Mouse (Mus musculus) heart, adult 2 months (tissue): ENCODE results near the gene Galnt6. TPM values are rescaled to one million over a fixed set of nuclear protein-coding genes. Genes with fewer than 3 reads are reported as not detected.
A peak's percentile ranks its signal among the peaks of the same experiment; 100 is the strongest.

ENCODE experiments used
- DNase-seq, 2 experiments: peaks; one replicate each; pipeline ENCODE4 v3.0.0; 2021
- H3K27ac ChIP-seq: fragments of 200-600 bp; 2 replicates; pipeline ENCODE4 v1.8.1; 2022
- H3K27me3 ChIP-seq: fragments of 200-500 bp; 2 replicates; pipeline ENCODE4 v1.6.1; 2012; ENCODE audit warnings: mild to moderate bottlenecking, low read length, inconsistent platforms, mixed read lengths; ENCODE audit not compliant: control insufficient read depth, insufficient read depth
- H3K36me3 ChIP-seq: fragments of 200-500 bp; 2 replicates; pipeline ENCODE4 v1.6.1; 2012; ENCODE audit warnings: low read length, inconsistent platforms; ENCODE audit not compliant: control insufficient read depth, insufficient read depth
- H3K4me1 ChIP-seq: fragments of 200-500 bp; 2 replicates; pipeline ENCODE4 v1.6.1; 2011; ENCODE audit warnings: low read length; ENCODE audit not compliant: control insufficient read depth, insufficient read depth
- H3K4me3 ChIP-seq: fragments of 200-600 bp; 2 replicates; pipeline ENCODE4 v1.8.1; 2022
- H3K79me2 ChIP-seq: fragments of 200-500 bp; replicated peaks from 2 replicates; pipeline ENCODE4 v1.6.1; 2012; ENCODE audit warnings: mild to moderate bottlenecking, inconsistent platforms, low read length, moderate library complexity, mixed read lengths; ENCODE audit not compliant: control insufficient read depth, insufficient read depth
- H3K9ac ChIP-seq: fragments of 200-500 bp; 2 replicates; pipeline ENCODE4 v1.6.1; 2012; ENCODE audit warnings: low read depth, mild to moderate bottlenecking, control low read depth, inconsistent platforms, low read length, mixed read lengths
- CTCF ChIP-seq: fragments of 200-600 bp; IDR thresholded peaks from 2 replicates; pipeline ENCODE4 v1.8.1; 2022; ENCODE audit warnings: antibody characterized with exemption, mild to moderate bottlenecking, moderate library complexity
- EP300 ChIP-seq: fragments of 200-500 bp; IDR thresholded peaks from 2 replicates; pipeline ENCODE4 v1.6.1; 2011; ENCODE audit warnings: low read depth, low read length, control low read depth; ENCODE audit not compliant: insufficient read depth
- POLR2A ChIP-seq: fragments of 200-500 bp; IDR thresholded peaks from 2 replicates; pipeline ENCODE4 v1.6.1; 2011; ENCODE audit warnings: mild to moderate bottlenecking, low read depth, low read length, control low read depth; ENCODE audit not compliant: insufficient read depth
- WGBS: fragments of 180-500 bp; shearing (Covaris S2); methylation state at CpG from one replicate; pipeline ENCODE4 v1.1.7; 2018; 5-methylcytosine and 5-hydroxymethylcytosine counted together
- intact Hi-C: fragments of 180-260 bp; cut with DNase I; formaldehyde crosslinking; loops from one replicate; pipeline ENCODE4 v1.15.1; 2025
- polyA plus RNA-seq: library from polyadenylated mRNA; depleted of rRNA; stranded (reverse); fragments of >200 nt; gene quantifications from 2 replicates; pipeline ENCODE4 v1.2.3, GENCODE M21; 2012
- total RNA-seq, 2 experiments: library from RNA; stranded (reverse); gene quantifications; 2 replicates each; pipeline ENCODE4 v1.2.3; 2021

The Galnt6 gene
- total and polyA plus RNA-seq, 3 experiments, result 0.65 to 0.89 (median 0.78) TPM

GRCm38 (mm10) chr15:100667420-100667819 is 61.8 kb downstream of the Galnt6 start:
- 48% methylated on average over 6 of the region's 6 CpGs for WGBS
- no peak for DNase-seq

GRCm38 (mm10) chr15:100666851-100667250 is 62.3 kb downstream of the Galnt6 start:
- no peak overlapping the region for H3K27ac ChIP-seq
- intact Hi-C loops, result no loop called here
- 35% methylated on average over 12 of the region's 12 CpGs for WGBS

More at GRCm38 (mm10) chr15:100667420-100667819, 61.8 kb downstream of the Galnt6 start:
- Histone ChIP-seq H3K27me3 (no peaks in the 10 kb centered on the region), H3K9ac (no peak overlapping the region), H3K27ac (no peak overlapping the region), H3K36me3 (no peaks in the 10 kb centered on the region), H3K4me1 (peaks cover 2% of the 10 kb centered on the region), H3K79me2 (no peaks in the 10 kb centered on the region), H3K4me3 (no peak overlapping the region)
- intact Hi-C loops, result no loop called here
- TF ChIP-seq POLR2A, result no peak
- TF ChIP-seq EP300, result no peak
- TF ChIP-seq CTCF, result no peak

DNA sequence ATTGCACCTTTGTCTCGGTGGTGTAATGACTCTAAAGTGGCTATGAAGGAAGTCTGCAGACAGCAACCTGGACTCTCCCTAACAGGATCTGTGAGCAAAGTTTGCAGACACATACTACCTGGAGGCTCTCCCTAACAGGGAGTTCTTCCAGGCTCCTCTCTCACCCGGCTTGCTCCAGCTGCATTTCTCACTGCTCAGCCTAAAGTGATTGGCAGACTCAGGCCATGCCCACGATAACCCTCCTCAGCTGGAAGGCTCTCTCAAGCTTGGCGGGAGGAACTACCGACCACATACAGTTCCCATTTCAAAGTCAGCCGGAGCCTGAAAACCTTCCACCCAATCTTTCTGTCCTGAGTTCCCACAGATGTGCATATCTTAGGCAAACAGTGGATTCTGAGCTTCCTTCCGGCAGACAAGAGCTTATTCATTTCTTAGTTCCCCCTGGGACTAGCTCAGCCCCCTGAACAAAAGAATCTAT is 62.9 kb downstream of the Galnt6 start:
- WGBS, result 7% methylated on average over 7 of the region's 7 CpGs
- no peaks in the 10 kb centered on the region for H3K36me3 ChIP-seq
- TF ChIP-seq POLR2A, result no peak
- TF ChIP-seq CTCF, result no peak
- TF ChIP-seq EP300, result no peak
- H3K9ac ChIP-seq, result no peak overlapping the region
- peak in 1 of 2 experiments; percentile 42 for DNase-seq
- peaks cover 2% of the 10 kb centered on the region for H3K4me1 ChIP-seq
- no peak overlapping the region for H3K4me3 ChIP-seq
- H3K79me2 ChIP-seq, result no peaks in the 10 kb centered on the region
- H3K27me3 ChIP-seq, result no peaks in the 10 kb centered on the region
- no peak overlapping the region for H3K27ac ChIP-seq
- intact Hi-C loops, result no loop called here

More at GRCm38 (mm10) chr15:100666851-100667250, 62.3 kb downstream of the Galnt6 start:
- no peak overlapping the region for H3K4me3 ChIP-seq
- TF ChIP-seq EP300 (no peak), CTCF (no peak), POLR2A (no peak)
- no peaks in the 10 kb centered on the region for H3K79me2 ChIP-seq
- peaks cover 2% of the 10 kb centered on the region for H3K4me1 ChIP-seq
- no peak for DNase-seq
- H3K27me3 ChIP-seq, result no peaks in the 10 kb centered on the region
- H3K36me3 ChIP-seq, result no peaks in the 10 kb centered on the region
- no peak overlapping the region for H3K9ac ChIP-seq

GRCm38 (mm10) chr15:100665411-100666218 is 63.6 kb downstream of the Galnt6 start:
- Histone ChIP-seq H3K4me3 (no peak overlapping the region), H3K36me3 (no peaks in the 10 kb centered on the region), H3K4me1 (peaks cover 2% of the 10 kb centered on the region), H3K79me2 (no peaks in the 10 kb centered on the region), H3K9ac (no peak overlapping the region), H3K27me3 (no peaks in the 10 kb centered on the region), H3K27ac (no peak overlapping the region)
- no peak for DNase-seq
- intact Hi-C loops, result no loop called here
- 51% methylated on average over 9 of the region's 9 CpGs for WGBS
- no peak for TF ChIP-seq EP300
- TF ChIP-seq POLR2A, result no peak
- TF ChIP-seq CTCF, result no peak

GRCm38 (mm10) chr15:100664813-100665274 is 64.3 kb downstream of the Galnt6 start:
- no peaks in the 10 kb centered on the region for H3K27me3 ChIP-seq
- intact Hi-C loops, result no loop called here
- WGBS, result 74% methylated on average over 9 of the region's 9 CpGs

GRCm38 (mm10) chr15:100660805-100661204 is 68.4 kb downstream of the Galnt6 start:
- H3K4me3 ChIP-seq, result no peak overlapping the region
- H3K9ac ChIP-seq, result no peak overlapping the region
- no peak overlapping the region for H3K27ac ChIP-seq
- intact Hi-C loops, result no loop called here
- no peak for DNase-seq
- no peak for TF ChIP-seq CTCF
- TF ChIP-seq POLR2A, result no peak
- no peak for TF ChIP-seq EP300
- no peaks in the 10 kb centered on the region for H3K79me2 ChIP-seq
- no peaks in the 10 kb centered on the region for H3K36me3 ChIP-seq
- 88% methylated on average over 5 of the region's 5 CpGs for WGBS
- H3K4me1 ChIP-seq, result no peaks in the 10 kb centered on the region
- no peaks in the 10 kb centered on the region for H3K27me3 ChIP-seq

More at GRCm38 (mm10) chr15:100664813-100665274, 64.3 kb downstream of the Galnt6 start:
- no peaks in the 10 kb centered on the region for H3K36me3 ChIP-seq
- TF ChIP-seq POLR2A (no peak), CTCF (no peak), EP300 (no peak)
- DNase-seq, result peak in 1 of 2 experiments; percentile 53
- no peak overlapping the region for H3K9ac ChIP-seq
- no peaks in the 10 kb centered on the region for H3K79me2 ChIP-seq
- H3K27ac ChIP-seq, result no peak overlapping the region
- H3K4me3 ChIP-seq, result no peak overlapping the region
- peaks cover 2% of the 10 kb centered on the region for H3K4me1 ChIP-seq
